Mouse (Mus musculus): Measurements from ENCODE around the gene Mageh1. TPM values are rescaled to one million over a fixed set of nuclear protein-coding genes. Genes with fewer than 3 reads are reported as not detected.

Mageh1 gene
- 1.5 TPM in 2 replicates for polyA plus RNA-seq (2012; rRNA removed)

GRCm38 (mm10) chrX:153037087-153037971, at the start of gene Mageh1:
Gene Mageh1 (minus strand): TSS chrX:153037575.

GRCm38 (mm10) chrX:153006387-153006841, 31.0 kb downstream of the Mageh1 start, which contains the start of gene Usp51:
Gene Usp51 (plus strand): TSS chrX:153006469.

Other genes with a start within 250 kb of the Mageh1 start
- gene Usp51, start 31.1 kb downstream of the Mageh1 start, polyA plus RNA-seq (2012; rRNA removed) = 0.04 TPM in 1 of 2 replicates, not detected in the other
- gene Foxr2, start 81.2 kb upstream of the Mageh1 start, polyA plus RNA-seq (2012; rRNA removed) = 0.03 TPM in 1 of 2 replicates, not detected in the other
- 0.27 and 0.92 TPM in 2 replicates for gene Rragb, start 102.4 kb upstream of the Mageh1 start, polyA plus RNA-seq (2012; rRNA removed)
- gene Klf8, start 199.9 kb upstream of the Mageh1 start, polyA plus RNA-seq (2012; rRNA removed) = 0.10 and 0.32 TPM in 2 replicates

All from stomach, adult 2 months (tissue).